Mouse (Mus musculus): Measurements from ENCODE around the gene Ankle1. TPM values are rescaled to one million over a fixed set of nuclear protein-coding genes. Genes with fewer than 3 reads are reported as not detected.
A peak's percentile ranks its signal among the peaks of the same experiment; 100 is the strongest.
"Not testable (repeated sequence)": the region's sequence is repeated elsewhere in the genome, so short reads cannot be mapped to it uniquely, and the experiment has no call there.

The Ankle1 gene
- total and polyA plus RNA-seq, 3 experiments: 18.5 to 21.2 TPM; not detected in 1

- Histone ChIP-seq H3K27ac (ENCODE audit: control insufficient read depth, low read depth, low read length) (no peak overlapping the region), H3K36me3 (ENCODE audit: control insufficient read depth in 1 of 2, insufficient read depth in 2 of 2, low read length in 2 of 2) (peaks cover 0 to 4% of the 10 kb centered on the region in 2 experiments; a peak in 2 of 4 replicates), H3K4me3 (ENCODE audit: control insufficient read depth in 1 of 2, insufficient read depth in 1 of 2, low read depth in 2 of 2, low read length in 2 of 2) (no peak overlapping the region), H3K4me1 (ENCODE audit: control insufficient read depth in 1 of 2, insufficient read depth in 2 of 2, low read length in 2 of 2) (peaks cover 0 to 14% of the 10 kb centered on the region in 2 experiments; a peak in 2 of 4 replicates), H3K9ac (ENCODE audit: control insufficient read depth, low read depth, low read length, poor library complexity, severe bottlenecking) (no peak overlapping the region), H3K9me3 (replicated peaks; ENCODE audit: insufficient read depth, low read length) (no peaks in the 10 kb centered on the region), H3K79me2 (ENCODE audit: control insufficient read depth, insufficient read depth, low read length, poor library complexity) (peaks cover 5% of the 10 kb centered on the region), H3K27me3 (ENCODE audit: control insufficient read depth in 1 of 2, insufficient read depth in 2 of 2, low read length in 2 of 2) (no peaks in the 10 kb centered on the region)
- TF ChIP-seq POLR2A (IDR thresholded peaks at IDR 0.05; ENCODE audit: control insufficient read depth in 1 of 2, insufficient read depth in 1 of 2, low read depth in 1 of 2, low read length in 2 of 2, poor library complexity in 1 of 2) (peak in 1 of 2 experiments; percentile 35; a peak in 1 of 4 replicates), POLR2AphosphoS2 (IDR thresholded peaks at IDR 0.05; ENCODE audit: low read length) (peak; percentile 77), E2F4 (IDR thresholded peaks at IDR 0.05; ENCODE audit: borderline replicate concordance, low read depth, low read length) (no peak)
- peak; percentile 51 for DNase-seq (ENCODE audit: low read depth, low spot score)
These were observed 5.9 kb downstream of the Ankle1 start for GRCm38 (mm10) chr8:71411535-71412273.

GRCm38 (mm10) chr8:71422121-71422520 lies 16.3 kb downstream of the Ankle1 start:
- no peaks in the 10 kb centered on the region; a peak in 1 of 4 replicates for H3K27me3 ChIP-seq (ENCODE audit: control insufficient read depth in 1 of 2, insufficient read depth in 2 of 2, low read length in 2 of 2)
- no peak for DNase-seq (ENCODE audit: low read depth, low spot score)
- no peak overlapping the region for H3K9ac ChIP-seq (ENCODE audit: control insufficient read depth, low read depth, low read length, poor library complexity, severe bottlenecking)
- no peak overlapping the region for H3K27ac ChIP-seq (ENCODE audit: control insufficient read depth, low read depth, low read length)
- H3K4me1 ChIP-seq (ENCODE audit: control insufficient read depth in 1 of 2, insufficient read depth in 2 of 2, low read length in 2 of 2): no peaks in the 10 kb centered on the region
- H3K9me3 ChIP-seq (replicated peaks; ENCODE audit: insufficient read depth, low read length): no peaks in the 10 kb centered on the region
- no peaks in the 10 kb centered on the region for H3K36me3 ChIP-seq (ENCODE audit: control insufficient read depth in 1 of 2, insufficient read depth in 2 of 2, low read length in 2 of 2)
- H3K79me2 ChIP-seq (ENCODE audit: control insufficient read depth, insufficient read depth, low read length, poor library complexity): no peaks in the 10 kb centered on the region
- TF ChIP-seq RAD21 (IDR thresholded peaks at IDR 0.05; ENCODE audit: low read depth, low read length): no peak
- TF ChIP-seq TCF12 (IDR thresholded peaks at IDR 0.05; ENCODE audit: low read depth, low read length): no peak
- TF ChIP-seq MAFK (IDR thresholded peaks at IDR 0.05; ENCODE audit: borderline replicate concordance, low read depth, low read length): no peak
- TF ChIP-seq EP300 (IDR thresholded peaks at IDR 0.05; ENCODE audit: low read depth in 1 of 2, low read length in 2 of 2): no peak
- no peak for TF ChIP-seq ZMIZ1 (IDR thresholded peaks at IDR 0.05; ENCODE audit: low read depth, low read length)
- no peak overlapping the region for H3K4me3 ChIP-seq (ENCODE audit: control insufficient read depth in 1 of 2, insufficient read depth in 1 of 2, low read depth in 2 of 2, low read length in 2 of 2)

GRCm38 (mm10) chr8:71432935-71433334 lies 27.1 kb downstream of the Ankle1 start:
- H3K27ac ChIP-seq (ENCODE audit: control insufficient read depth, low read depth, low read length); H3K27me3 ChIP-seq (ENCODE audit: control insufficient read depth in 1 of 2, insufficient read depth in 2 of 2, low read length in 2 of 2); H3K36me3 ChIP-seq (ENCODE audit: control insufficient read depth in 1 of 2, insufficient read depth in 2 of 2, low read length in 2 of 2); H3K4me1 ChIP-seq (ENCODE audit: control insufficient read depth in 1 of 2, insufficient read depth in 2 of 2, low read length in 2 of 2); H3K9me3 ChIP-seq (replicated peaks; ENCODE audit: insufficient read depth, low read length); H3K4me3 ChIP-seq (ENCODE audit: control insufficient read depth in 1 of 2, insufficient read depth in 1 of 2, low read depth in 2 of 2, low read length in 2 of 2); DNase-seq (ENCODE audit: low read depth, low spot score); H3K79me2 ChIP-seq (ENCODE audit: control insufficient read depth, insufficient read depth, low read length, poor library complexity); H3K9ac ChIP-seq (ENCODE audit: control insufficient read depth, low read depth, low read length, poor library complexity, severe bottlenecking): not testable (repeated sequence)
